9 mouse cellular contexts compared by ENCODE assay signal in the genomic region with DNA sequence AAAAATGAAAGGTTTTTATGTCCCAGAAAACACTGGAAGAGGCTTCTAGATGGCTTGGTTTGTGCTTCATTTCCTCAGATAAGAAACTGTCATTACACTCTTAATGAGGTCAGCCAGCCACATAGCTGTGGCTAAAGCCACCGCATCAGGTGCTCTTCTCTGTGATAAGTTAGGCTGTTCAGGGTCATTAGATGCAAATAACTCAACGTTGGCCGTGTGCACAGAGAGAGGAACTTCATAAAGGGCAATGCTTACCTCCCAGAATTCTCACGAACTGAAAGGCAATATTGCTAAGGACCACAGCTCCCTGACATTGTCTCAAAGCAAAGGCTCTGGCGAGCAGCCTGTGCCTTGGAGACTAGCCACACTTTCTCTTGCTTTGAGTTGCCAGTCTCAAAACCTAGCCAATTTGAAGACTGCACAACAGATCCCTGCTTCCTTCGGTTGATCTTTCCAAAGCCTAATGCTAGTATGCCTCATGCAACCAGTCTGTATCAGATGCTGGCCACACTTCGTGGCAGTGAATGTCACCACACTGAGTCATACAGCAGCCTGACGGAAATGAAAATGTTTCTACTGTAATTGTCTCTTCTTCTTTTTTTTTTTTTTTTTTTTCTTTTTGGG.
DNase-seq lines count a peak whose midpoint lies in the region; ATAC-seq lines count a peak whose summit lies in the region.
"Had no signal": no experiment of that assay in that cellular context is flagged by ENCODE, and none has a peak within 500 bp of the region (broad histone marks: within the 10 kb centered on the region; RNA-seq: fewer than 3 reads in every experiment).

No protein-coding gene starts in this region.

- intact Hi-C loops in heart, postnatal 14 days (cut with DNase I), result no loop called here

- peaks cover 14% of the 10 kb centered on the region for H3K4me1 ChIP-seq in forebrain, embryonic 13.5 days
- H3K4me1 ChIP-seq in forebrain, embryonic 11.5 days (replicated peaks; ENCODE audit: control insufficient read depth, insufficient read depth, low read length), result no peaks in the 10 kb centered on the region
- no peaks in the 10 kb centered on the region; the same call in 1 of the 2 replicates for H3K4me1 ChIP-seq in liver, embryonic 11.5 days (replicated peaks; ENCODE audit: control insufficient read depth, insufficient read depth, low read length)
- no peaks in the 10 kb centered on the region for H3K4me1 ChIP-seq in kidney, embryonic 16.5 days (ENCODE audit: insufficient read depth, low read length)

- H3K4me3 ChIP-seq in forebrain, embryonic 13.5 days, result no peak overlapping the region
- no peak overlapping the region for H3K4me3 ChIP-seq in forebrain, embryonic 11.5 days (ENCODE audit: low read depth, low read length)
- no peak overlapping the region for H3K4me3 ChIP-seq in liver, embryonic 11.5 days (ENCODE audit: low read depth, low read length)
- H3K4me3 ChIP-seq in kidney, embryonic 16.5 days (ENCODE audit: low read length), result no peak overlapping the region

- no peaks in the 10 kb centered on the region for H3K27me3 ChIP-seq in forebrain, embryonic 13.5 days
- H3K27me3 ChIP-seq in forebrain, embryonic 11.5 days (ENCODE audit: control insufficient read depth, insufficient read depth, low read length), result no peaks in the 10 kb centered on the region
- H3K27me3 ChIP-seq in liver, embryonic 11.5 days (replicated peaks; ENCODE audit: control insufficient read depth, insufficient read depth, low read length), result no peaks in the 10 kb centered on the region
- H3K27me3 ChIP-seq in kidney, embryonic 16.5 days (ENCODE audit: insufficient read depth, low read length), result no peaks in the 10 kb centered on the region

- no peak overlapping the region for H3K27ac ChIP-seq in forebrain, embryonic 13.5 days
- no peak overlapping the region for H3K27ac ChIP-seq in forebrain, embryonic 11.5 days (ENCODE audit: low read depth, low read length)
- no peak overlapping the region for H3K27ac ChIP-seq in liver, embryonic 11.5 days (ENCODE audit: low read depth, low read length)
- H3K27ac ChIP-seq in kidney, embryonic 16.5 days (ENCODE audit: low read length), result no peak overlapping the region

- H3K36me3 ChIP-seq in forebrain, embryonic 13.5 days (ENCODE audit: poor library complexity, severe bottlenecking), result no peaks in the 10 kb centered on the region
- no peaks in the 10 kb centered on the region for H3K36me3 ChIP-seq in forebrain, embryonic 11.5 days (ENCODE audit: control insufficient read depth, insufficient read depth, low read length)
- no peaks in the 10 kb centered on the region for H3K36me3 ChIP-seq in liver, embryonic 11.5 days (ENCODE audit: control insufficient read depth, insufficient read depth, low read length)
- no peaks in the 10 kb centered on the region for H3K36me3 ChIP-seq in kidney, embryonic 16.5 days (ENCODE audit: insufficient read depth, low read length)

- no peak overlapping the region for H3K9ac ChIP-seq in forebrain, embryonic 13.5 days
- no peak overlapping the region for H3K9ac ChIP-seq in forebrain, embryonic 11.5 days (ENCODE audit: low read length)
- no peak overlapping the region for H3K9ac ChIP-seq in liver, embryonic 11.5 days (ENCODE audit: low read depth, low read length)
- H3K9ac ChIP-seq in kidney, embryonic 16.5 days (replicated peaks; ENCODE audit: low read length), result no peak overlapping the region
- H3K9ac ChIP-seq: lung, embryonic 14.5 days had no signal

- no peaks in the 10 kb centered on the region for H3K9me3 ChIP-seq in forebrain, embryonic 13.5 days (replicated peaks)
- no peaks in the 10 kb centered on the region for H3K9me3 ChIP-seq in forebrain, embryonic 11.5 days (ENCODE audit: control insufficient read depth, low read length)
- H3K9me3 ChIP-seq in liver, embryonic 11.5 days (ENCODE audit: control insufficient read depth, low read length), result no peaks in the 10 kb centered on the region
- H3K9me3 ChIP-seq in kidney, embryonic 16.5 days (ENCODE audit: low read length), result no peaks in the 10 kb centered on the region

- 63% methylated on average over 8 of the region's 8 CpGs for WGBS in forebrain, embryonic 13.5 days
- WGBS in forebrain, embryonic 11.5 days, result 75% methylated on average over 8 of the region's 8 CpGs
- WGBS in liver, embryonic 11.5 days, result 37% methylated on average over 8 of the region's 8 CpGs
- 52% methylated on average over 8 of the region's 8 CpGs for WGBS in kidney, embryonic 16.5 days

- H3K4me2 ChIP-seq in forebrain, embryonic 13.5 days, result no peak overlapping the region
- H3K4me2 ChIP-seq in forebrain, embryonic 11.5 days (ENCODE audit: low read depth, low read length, severe bottlenecking), result no peak overlapping the region
- H3K4me2 ChIP-seq in liver, embryonic 11.5 days, result no peak overlapping the region
- no peak overlapping the region for H3K4me2 ChIP-seq in kidney, embryonic 16.5 days (replicated peaks; ENCODE audit: low read depth, low read length)
- H3K4me2 ChIP-seq: lung, embryonic 14.5 days had no signal

- 0 out of 2 replicates have a peak, but pooled peaks have one; percentile 36 for ATAC-seq in forebrain, embryonic 13.5 days
- ATAC-seq in forebrain, embryonic 11.5 days (replicated peaks; ENCODE audit: low FRiP score), result no peak
- no peak for ATAC-seq in liver, embryonic 11.5 days (replicated peaks; ENCODE audit: low FRiP score)
- no peak for ATAC-seq in kidney, embryonic 16.5 days (ENCODE audit: low FRiP score, low TSS enrichment)

- DNase-seq in forebrain, embryonic 11.5 days (ENCODE audit: low spot score), result no peak
- peak; percentile 6 for DNase-seq in ovary, postnatal 10 days (ENCODE audit: low spot score)
- DNase-seq in ovary, adult 18-20 months (ENCODE audit: low spot score), result no peak
- peak; percentile 68 for DNase-seq in MEL-GATA-1-ER (ENCODE audit: extremely low read depth, low read depth)
- peak; percentile 16 to 31 for DNase-seq in heart, postnatal 14 days
- no peak for DNase-seq in liver, embryonic 11.5 days (ENCODE audit: low spot score)
- DNase-seq: lung, embryonic 14.5 days had no signal

Comparison
In these comparisons a context has a peak if more than half of its experiments do, and no peak if none do; other contexts are left out.
1. DNase-seq: peak in ovary, postnatal 10 days (single experiment), MEL-GATA-1-ER (single experiment) and heart, postnatal 14 days (2 of 2); none in forebrain, embryonic 11.5 days (single experiment), ovary, adult 18-20 months (single experiment) and liver, embryonic 11.5 days (single experiment).